Mouse (Mus musculus) ES-E14 (cell line): ENCODE measurements around the gene Adamtsl5. TPM values are rescaled to one million over a fixed set of nuclear protein-coding genes. Genes with fewer than 3 reads are reported as not detected.
A peak's percentile ranks its signal among the peaks of the same experiment; 100 is the strongest.

Experiments
- DNase-seq: peaks from one replicate; pipeline ENCODE4 v3.0.0-alpha.2; 2013; ENCODE audit warnings: low read depth, low spot score
- H3K27ac ChIP-seq: 2 replicates; pipeline ENCODE4 v1.5.1; 2012; ENCODE audit warnings: low read depth, mild to moderate bottlenecking, low read length, moderate library complexity, mixed read lengths; ENCODE audit not compliant: poor library complexity, insufficient read depth, severe bottlenecking
- H3K36me3 ChIP-seq: 2 replicates; pipeline ENCODE4 v1.6.1; 2012; ENCODE audit warnings: mild to moderate bottlenecking, low read length, moderate library complexity, mixed read lengths; ENCODE audit not compliant: control insufficient read depth, poor library complexity, insufficient read depth, severe bottlenecking
- H3K4me1 ChIP-seq, 2 experiments: fragments of 150-350 bp in 1 of 2; sonication (generic) in 1 of 2; 2 replicates each; pipeline ENCODE4 v1.6.1; 2012; ENCODE audit warnings: low read length in 2 of 2, mild to moderate bottlenecking in 1 of 2, mixed read lengths in 1 of 2; ENCODE audit not compliant: control insufficient read depth in 2 of 2, insufficient read depth in 2 of 2, poor library complexity in 1 of 2
- H3K4me3 ChIP-seq, 2 experiments: fragments of 150-350 bp in 1 of 2; sonication (generic) in 1 of 2; 2 replicates each; pipeline ENCODE4 v1.5.1; 2012; ENCODE audit warnings: low read length in 2 of 2, low read depth in 1 of 2, mild to moderate bottlenecking in 1 of 2, mixed read lengths in 1 of 2; ENCODE audit not compliant: insufficient read depth in 1 of 2, poor library complexity in 1 of 2, severe bottlenecking in 1 of 2
- H3K9ac ChIP-seq: 2 replicates; pipeline ENCODE4 v1.6.1; 2012; ENCODE audit warnings: low read depth, mild to moderate bottlenecking, low read length, mixed read lengths; ENCODE audit not compliant: poor library complexity, insufficient read depth, severe bottlenecking
- H3K9me3 ChIP-seq: fragments of 150-350 bp; sonication (generic); 2 replicates; pipeline ENCODE4 v1.6.1; 2012; ENCODE audit warnings: low read depth, mild to moderate bottlenecking, low read length; ENCODE audit not compliant: control insufficient read depth, insufficient read depth
- CHD2 ChIP-seq: IDR thresholded peaks from 2 replicates; pipeline ENCODE4 v1.6.1; 2014; ENCODE audit warnings: mild to moderate bottlenecking, low read depth, low read length, inconsistent platforms
- HCFC1 ChIP-seq: IDR thresholded peaks from 2 replicates; pipeline ENCODE4 v1.6.1; 2012; ENCODE audit warnings: low read length, inconsistent platforms, borderline replicate concordance; ENCODE audit not compliant: insufficient read depth
- MAFK ChIP-seq: IDR thresholded peaks from 2 replicates; pipeline ENCODE4 v1.6.1; 2014; ENCODE audit warnings: mild to moderate bottlenecking, low read depth, low read length, inconsistent platforms; ENCODE audit not compliant: insufficient read depth
- ZC3H11A ChIP-seq: IDR thresholded peaks from 2 replicates; pipeline ENCODE4 v1.6.1; 2012; ENCODE audit warnings: low read depth, mild to moderate bottlenecking, inconsistent platforms, low read length, borderline replicate concordance
- ZNF384 ChIP-seq: IDR thresholded peaks from 2 replicates; pipeline ENCODE4 v1.6.1; 2012; ENCODE audit warnings: low read depth, low read length, inconsistent platforms
- in situ Hi-C, 2 experiments: fragments of 600-800 bp; cut with MboI; formaldehyde crosslinking; loops; one replicate each; pipeline ENCODE4 v1.15.1; 2025; ENCODE audit warnings: low sequenced_read_pairs in 2 of 2, inconsistent platforms in 1 of 2; ENCODE audit not compliant: unreplicated experiment in 2 of 2
- total RNA-seq: library from RNA; depleted of rRNA; stranded (reverse); fragments of 300-350 nt; gene quantifications from 2 replicates; pipeline ENCODE4 v1.2.3, GENCODE M21; 2012

Adamtsl5 gene
- total RNA-seq, 1 experiment = 2.4 TPM

- TF ChIP-seq ZC3H11A (no peak), MAFK (no peak), ZNF384 (no peak), CHD2 (no peak), HCFC1 (no peak)
- no peak for DNase-seq
- H3K9ac ChIP-seq = no peak overlapping the region; the same call in 1 of the 2 replicates
- in situ Hi-C loops = no loop called here
- H3K36me3 ChIP-seq = no peaks in the 10 kb centered on the region
- H3K4me1 ChIP-seq = peaks cover 2 to 33% of the 10 kb centered on the region in 2 experiments; a peak in 3 of 4 replicates
- H3K9me3 ChIP-seq = no peaks in the 10 kb centered on the region
- H3K4me3 ChIP-seq = peak overlapping the region; percentile 58 to 70
- no peak overlapping the region for H3K27ac ChIP-seq
These were observed 6.5 kb downstream of the Adamtsl5 start for GRCm38 (mm10) chr10:80341491-80342304.

- in situ Hi-C loops = no loop called here
- no peak for DNase-seq
- H3K4me3 ChIP-seq = peak overlapping the region; percentile 32 to 70; a peak in 1 of 4 replicates
- H3K9me3 ChIP-seq = no peaks in the 10 kb centered on the region
- TF ChIP-seq CHD2 (no peak), ZNF384 (no peak), HCFC1 (no peak), MAFK (no peak), ZC3H11A (no peak)
- no peak overlapping the region for H3K27ac ChIP-seq
- H3K9ac ChIP-seq = no peak overlapping the region
- no peaks in the 10 kb centered on the region for H3K36me3 ChIP-seq
- H3K4me1 ChIP-seq = peaks cover 3 to 35% of the 10 kb centered on the region in 2 experiments; a peak in 3 of 4 replicates
These were observed 7.2 kb downstream of the Adamtsl5 start for GRCm38 (mm10) chr10:80341026-80341425.

GRCm38 (mm10) chr10:80339941-80340750, 8.1 kb downstream of the Adamtsl5 start:
- H3K4me3 ChIP-seq = no peak overlapping the region
- H3K9me3 ChIP-seq = no peaks in the 10 kb centered on the region
- in situ Hi-C loops = no loop called here
- no peak for TF ChIP-seq HCFC1
- no peak for TF ChIP-seq ZC3H11A
- peak overlapping the region; percentile 15; the same call in 1 of the 2 replicates for H3K9ac ChIP-seq
- peaks cover 4% of the 10 kb centered on the region; the same call in 1 of the 2 replicates for H3K36me3 ChIP-seq
- peak; percentile 88 for DNase-seq
- no peak overlapping the region for H3K27ac ChIP-seq
- peaks cover 2 to 36% of the 10 kb centered on the region in 2 experiments; a peak in 3 of 4 replicates for H3K4me1 ChIP-seq

GRCm38 (mm10) chr10:80336263-80336662, 11.9 kb downstream of the Adamtsl5 start:
- peaks cover 4% of the 10 kb centered on the region; the same call in 1 of the 2 replicates for H3K36me3 ChIP-seq
- in situ Hi-C loops = no loop called here
- H3K9me3 ChIP-seq = no peaks in the 10 kb centered on the region
- TF ChIP-seq ZNF384 = no peak
- no peak for TF ChIP-seq CHD2
- TF ChIP-seq MAFK = no peak
- no peak for TF ChIP-seq ZC3H11A
- TF ChIP-seq HCFC1 = no peak
- peaks cover 2 to 27% of the 10 kb centered on the region in 2 experiments; a peak in 3 of 4 replicates for H3K4me1 ChIP-seq
- H3K4me3 ChIP-seq = no peak overlapping the region
- H3K9ac ChIP-seq = no peak overlapping the region
- 0 out of 2 replicates have a peak overlapping the region, but pooled peaks have one; percentile 12 for H3K27ac ChIP-seq
- no peak for DNase-seq
